Mouse (Mus musculus) yolk sac, embryonic 10.5 days (tissue): ENCODE measurements around the gene Lin28a.

Experiments used
- DNase-seq: peaks from one replicate; pipeline ENCODE4 v3.0.0-alpha.2; 2017; ENCODE audit warnings: low spot score

The Lin28a gene

DNA sequence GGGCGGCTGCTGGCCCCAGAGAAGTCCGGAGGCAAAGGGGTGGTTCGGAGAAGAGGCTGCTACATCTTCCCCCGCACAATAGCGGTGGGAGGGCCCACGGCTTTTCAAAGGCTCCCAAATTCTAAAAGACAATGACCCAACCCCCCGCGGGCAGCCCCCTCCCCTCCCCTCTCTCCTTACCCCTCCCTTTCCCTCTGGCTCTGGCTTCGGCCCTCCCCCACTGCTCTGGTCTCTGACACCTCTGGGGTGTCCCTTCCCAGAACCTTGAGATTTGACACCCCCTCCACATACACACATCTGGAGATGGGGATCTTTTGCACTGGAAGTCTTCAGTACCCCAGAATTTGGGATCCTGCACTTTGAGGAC, at the start of gene Lin28a:
Gene Lin28a (minus strand): TSS at position 63 of the 367 bp plus-strand sequence.
- peak; percentile 89 for DNase-seq

DNA sequence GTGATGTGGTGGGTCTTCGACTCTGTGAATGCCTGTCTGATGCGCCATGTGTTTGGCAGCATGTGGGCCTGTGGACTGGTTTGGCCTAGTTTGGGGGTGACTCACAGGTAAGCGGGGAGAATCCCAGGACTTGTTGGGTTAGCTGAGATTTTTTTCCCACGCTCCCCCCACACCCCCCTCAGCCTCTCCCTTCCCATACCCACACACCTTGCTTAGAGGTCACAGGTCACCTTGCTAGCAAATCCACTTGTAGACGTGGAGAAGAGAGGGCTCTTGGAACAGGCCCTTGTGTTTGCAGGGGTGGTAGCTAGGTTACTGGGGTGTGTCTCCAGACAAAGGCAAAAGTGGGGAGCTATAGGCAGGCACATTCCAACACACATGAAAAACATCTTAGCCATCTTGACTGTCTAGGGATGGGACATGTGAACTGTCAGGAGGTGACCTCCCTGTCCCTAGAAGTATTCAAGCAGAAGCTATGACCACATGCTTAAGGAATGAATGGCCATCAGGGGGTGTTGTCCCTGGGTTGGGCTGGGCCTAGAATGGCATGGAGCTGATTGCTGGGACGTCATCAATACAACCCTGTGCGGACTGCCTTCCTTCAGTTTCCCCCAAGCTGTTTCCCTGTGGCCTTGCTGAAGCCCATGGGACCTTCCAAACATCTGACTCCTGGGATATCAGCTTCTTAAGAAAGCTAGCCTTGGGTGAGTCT, 49.3 kb upstream of the Lin28a start:
- no peak for DNase-seq

DNA sequence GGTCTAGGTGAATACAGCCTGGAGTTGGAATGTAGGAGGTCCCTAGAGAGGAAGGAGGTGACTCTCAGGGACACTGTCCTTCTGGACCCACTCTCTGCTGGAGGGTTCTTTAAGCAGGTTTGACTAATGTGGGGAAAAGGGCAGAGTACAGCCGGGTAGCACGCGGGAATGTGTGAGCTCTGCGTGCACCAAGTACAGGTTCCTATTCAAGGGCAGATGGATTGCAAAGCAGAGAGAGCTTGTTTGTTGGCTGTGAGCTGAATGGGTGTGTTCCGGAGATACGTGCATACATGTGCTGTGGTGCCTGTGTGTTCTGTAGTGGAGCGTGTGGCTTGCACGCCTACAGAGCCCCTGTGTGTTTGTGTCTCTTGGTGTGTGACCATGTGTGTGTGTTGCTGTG, 48.7 kb upstream of the Lin28a start:
- DNase-seq: no peak

DNA sequence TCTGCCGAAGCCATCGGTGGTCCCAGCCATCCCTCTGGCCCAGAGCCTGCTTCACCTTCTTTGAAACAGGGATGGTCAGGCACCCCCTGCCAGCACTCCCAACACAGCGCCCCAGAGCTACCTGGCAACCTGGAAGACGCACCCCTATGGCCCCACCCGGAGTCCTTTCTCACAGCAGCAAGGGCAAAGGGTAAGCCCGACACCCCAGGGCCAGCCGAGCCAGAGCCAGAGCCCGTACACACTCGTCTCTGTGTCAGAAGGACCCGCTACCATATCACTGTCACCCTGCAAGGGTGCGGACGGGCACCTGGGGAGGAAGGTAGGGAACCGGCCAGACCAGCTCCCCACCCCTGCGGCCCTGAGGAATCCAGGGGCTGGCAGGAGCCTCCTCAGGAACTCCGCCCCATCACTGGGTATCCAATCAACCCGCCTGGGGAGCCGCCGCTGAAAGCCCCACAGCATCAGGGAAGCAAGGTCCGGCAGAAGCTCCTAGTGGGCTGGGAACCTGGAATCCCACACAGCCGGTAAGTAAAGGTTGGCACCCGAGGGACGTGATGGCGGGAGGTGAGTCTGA, 46.9 kb upstream of the Lin28a start:
- DNase-seq: no peak

DNA sequence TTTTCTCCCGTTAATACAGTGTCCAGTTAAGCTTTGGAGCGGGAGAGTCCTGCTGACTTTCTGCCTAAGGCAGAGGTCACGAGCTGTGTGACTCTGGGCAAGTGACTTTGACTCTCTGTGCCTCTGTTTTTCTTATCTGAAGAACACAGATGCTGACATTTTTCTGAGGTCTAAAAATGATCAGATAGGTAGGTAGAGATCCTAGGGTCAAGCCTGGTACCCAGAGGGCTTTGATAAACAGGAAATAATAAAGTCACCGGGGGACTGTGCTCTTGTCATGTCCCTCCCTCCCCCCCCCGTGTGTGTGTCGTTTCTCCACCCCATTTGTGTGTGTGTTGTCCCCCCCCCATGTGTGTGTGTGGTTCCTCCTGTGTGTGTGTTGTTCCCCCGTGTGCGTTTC, 43.9 kb upstream of the Lin28a start:
- DNase-seq: no peak

DNA sequence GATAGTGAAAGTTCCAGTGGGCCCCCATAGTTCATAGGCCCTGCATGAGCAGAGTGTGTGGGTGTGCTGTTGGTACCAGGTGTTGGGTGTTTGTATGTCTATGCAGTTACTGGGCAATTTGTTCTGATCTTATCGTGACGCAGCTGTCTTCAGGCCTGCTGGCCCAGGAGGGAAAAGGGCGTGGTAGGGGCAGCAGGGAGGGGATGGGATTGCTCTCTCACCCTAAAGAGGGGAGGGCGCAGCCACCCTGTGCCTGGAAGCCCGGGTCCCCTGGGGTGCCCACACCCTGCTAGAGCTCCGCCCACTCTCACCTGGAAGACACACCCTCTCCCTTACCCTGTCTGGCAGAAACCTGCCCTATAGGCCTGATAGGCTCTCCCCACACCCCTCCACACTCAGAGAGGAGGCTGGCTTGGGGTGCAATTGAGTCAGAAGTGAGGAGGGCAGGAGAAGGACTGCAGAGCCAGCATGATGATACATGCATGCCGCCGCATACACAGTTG, 43.4 kb upstream of the Lin28a start:
- DNase-seq: no peak

DNA sequence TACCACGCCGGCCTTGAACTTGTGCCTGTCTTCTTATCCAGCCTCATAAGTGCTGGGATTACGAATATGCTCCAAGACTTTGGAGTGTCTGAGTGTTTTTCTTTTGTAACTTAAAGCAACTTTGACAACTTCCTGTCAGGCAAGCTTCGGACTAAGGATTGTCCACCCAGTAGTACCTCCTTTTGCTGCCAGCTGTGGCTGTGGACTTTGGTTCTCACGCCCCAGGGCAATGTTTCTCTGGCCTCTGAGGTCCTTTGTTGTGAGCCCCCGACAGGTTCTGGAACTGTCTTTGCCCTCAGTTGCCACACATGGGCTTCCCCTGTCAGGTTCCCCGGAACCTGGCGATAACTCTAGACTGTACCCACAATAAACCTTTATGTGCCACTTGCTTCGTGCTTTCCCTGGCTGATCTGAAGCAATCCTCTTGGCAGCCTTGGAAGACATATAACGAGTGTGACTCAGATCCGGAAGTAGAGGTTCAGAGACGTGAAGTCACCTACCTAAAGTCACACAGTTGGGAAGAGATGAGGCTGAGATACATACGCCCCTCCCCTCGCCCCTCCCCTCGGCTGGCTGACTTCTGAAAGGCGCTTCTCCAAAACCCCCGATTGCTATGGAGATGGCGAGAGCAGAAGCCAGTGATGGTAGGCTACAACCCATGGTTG, 42.7 kb upstream of the Lin28a start:
- no peak for DNase-seq

DNA sequence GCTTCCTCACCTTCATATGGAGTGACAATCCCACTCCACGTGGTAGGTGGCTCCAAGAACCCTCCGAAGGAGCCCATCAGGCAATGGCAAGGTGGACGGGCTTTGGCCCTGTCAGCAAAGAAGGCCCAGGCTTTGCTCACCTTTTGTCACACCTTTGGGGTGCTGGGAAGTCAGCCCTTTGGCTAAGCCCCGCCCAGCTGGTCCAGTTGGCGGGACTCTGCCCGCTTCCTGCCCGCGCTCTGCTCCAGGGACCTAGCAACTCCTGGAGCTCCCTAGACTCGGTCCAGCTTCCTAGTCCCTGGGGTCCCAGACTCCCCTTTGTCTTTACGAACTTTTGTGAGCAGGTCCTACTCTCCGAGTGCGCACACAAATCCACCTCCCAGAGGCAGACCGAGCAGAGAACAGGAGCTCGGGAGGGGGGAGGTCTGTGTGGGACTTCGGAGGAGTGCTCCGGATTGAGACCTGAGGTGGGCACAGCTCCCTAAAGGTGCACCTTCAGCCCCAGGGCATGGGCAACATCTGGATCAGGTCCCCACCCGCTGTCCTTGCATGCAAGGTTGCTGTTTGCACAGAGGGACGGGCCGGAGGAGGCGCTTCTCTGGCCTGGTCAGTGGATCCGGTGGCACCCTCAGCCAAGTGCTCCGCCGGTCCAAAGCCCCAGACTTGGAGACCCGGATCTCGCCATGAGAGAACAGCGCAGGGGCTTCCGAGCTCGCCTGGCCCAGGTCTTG, 41.7 kb upstream of the Lin28a start, which contains the start of gene Crybg2:
Gene Crybg2 (plus strand): TSS at position 681 of the 731 bp plus-strand sequence.
- no peak for DNase-seq

DNA sequence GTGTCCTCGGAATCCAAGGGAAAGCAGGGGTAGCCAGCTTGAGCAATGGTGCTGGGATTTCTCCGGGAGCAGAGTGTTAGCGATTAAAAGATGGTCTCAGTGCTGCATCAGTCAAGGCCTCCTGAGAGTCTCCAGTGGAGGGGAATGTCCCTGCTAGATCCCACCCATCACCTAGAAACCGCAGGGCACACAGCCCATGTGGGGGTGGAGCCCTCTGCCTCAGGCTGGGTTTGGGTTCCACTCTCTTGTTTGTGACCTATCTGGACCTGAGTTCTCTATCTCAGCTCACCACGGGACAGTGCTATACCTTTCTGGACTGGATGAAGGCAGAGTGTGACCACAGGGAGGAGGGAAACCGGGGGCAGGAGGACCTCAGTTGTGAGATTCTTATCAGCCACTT, 40.3 kb upstream of the Lin28a start:
- no peak for DNase-seq

DNA sequence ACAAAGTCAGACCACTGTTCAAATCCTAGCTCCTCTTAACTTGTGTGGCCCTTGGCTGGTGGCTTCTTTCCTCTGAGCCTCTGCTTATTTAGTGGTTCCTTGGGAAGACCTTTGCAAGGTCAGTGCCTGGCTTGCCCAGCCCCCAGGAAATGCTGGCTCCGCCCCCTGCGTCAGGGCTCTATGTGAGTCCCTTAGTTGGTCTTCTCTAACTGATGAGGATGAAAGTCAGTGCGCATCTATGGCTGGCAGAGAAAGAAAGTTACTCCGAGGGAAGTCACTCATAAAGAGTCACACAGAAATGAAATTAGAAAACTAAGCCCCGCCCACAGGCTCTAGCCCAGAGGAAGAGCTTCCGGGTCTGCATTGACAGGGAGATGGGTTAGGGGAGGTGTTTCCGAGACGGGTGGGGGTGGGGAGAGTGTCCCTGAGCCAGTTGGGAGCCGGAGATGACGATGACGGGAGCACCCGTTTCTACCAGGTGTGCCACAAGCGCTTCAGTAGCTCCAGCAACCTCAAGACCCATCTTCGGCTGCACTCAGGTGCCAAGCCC, 39.6 kb upstream of the Lin28a start:
- no peak for DNase-seq

DNA sequence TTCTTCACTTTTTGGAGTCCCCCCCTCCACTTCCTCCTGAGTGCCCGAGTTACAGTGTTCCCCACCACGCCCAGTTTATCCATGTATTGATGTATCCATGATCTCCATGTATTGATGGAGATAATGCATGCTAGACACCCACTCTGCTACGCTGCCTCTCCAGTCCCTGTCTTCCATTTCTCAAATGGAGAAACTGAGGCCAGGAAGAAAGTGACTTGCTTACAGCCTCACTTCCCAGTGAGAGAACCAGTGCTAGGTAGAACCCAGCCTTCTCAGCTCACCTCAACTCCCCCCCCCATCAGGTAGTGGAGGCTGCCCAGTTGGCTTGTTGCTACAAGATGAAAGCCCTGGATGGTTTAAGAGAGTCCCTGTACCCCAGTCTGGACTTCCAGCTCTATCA, 34.9 kb upstream of the Lin28a start, which contains the start of gene Zfp683:
Gene Zfp683 (plus strand): TSS at position 301 of the 400 bp plus-strand sequence.
- DNase-seq: no peak

DNA sequence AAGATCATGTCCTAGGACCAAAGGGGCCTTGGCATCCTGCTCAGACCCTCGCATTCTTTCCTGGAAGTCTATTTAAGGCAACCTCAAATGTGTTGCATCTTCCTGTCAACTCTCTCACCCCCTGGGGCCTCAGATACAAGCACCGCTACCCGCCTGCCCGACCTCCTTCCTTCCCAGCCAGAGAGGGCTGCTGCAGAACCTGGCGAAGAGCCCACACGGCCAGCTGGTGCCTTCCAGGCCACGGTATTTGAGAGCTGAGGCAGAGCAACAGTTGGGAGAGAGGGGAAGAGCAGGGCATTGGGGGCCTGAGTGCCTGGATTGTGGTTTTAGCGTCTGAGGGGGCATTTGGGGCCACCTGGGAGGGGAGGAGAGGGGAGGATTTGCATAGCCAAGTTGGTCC, 33.9 kb upstream of the Lin28a start:
- DNase-seq: no peak

DNA sequence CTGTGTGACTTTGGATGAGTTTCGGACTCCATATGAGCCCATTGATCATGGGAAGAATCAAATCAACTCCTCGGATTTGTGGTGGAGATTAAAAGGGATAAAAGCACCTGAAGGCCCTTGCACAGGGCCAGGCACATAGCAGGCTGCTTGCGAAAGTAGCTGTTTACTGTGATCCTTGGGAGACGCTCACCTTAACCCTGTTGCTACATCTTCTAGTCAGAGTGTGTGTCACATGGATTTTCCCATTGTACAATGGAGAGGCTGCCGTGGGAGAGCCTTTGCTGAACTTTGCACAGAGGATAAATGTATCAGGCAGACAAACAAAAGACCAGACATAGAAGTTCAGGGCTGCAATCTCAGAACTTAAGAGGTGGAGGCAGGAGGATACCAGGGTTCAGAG, 33.3 kb upstream of the Lin28a start:
- DNase-seq: peak; percentile 80

DNA sequence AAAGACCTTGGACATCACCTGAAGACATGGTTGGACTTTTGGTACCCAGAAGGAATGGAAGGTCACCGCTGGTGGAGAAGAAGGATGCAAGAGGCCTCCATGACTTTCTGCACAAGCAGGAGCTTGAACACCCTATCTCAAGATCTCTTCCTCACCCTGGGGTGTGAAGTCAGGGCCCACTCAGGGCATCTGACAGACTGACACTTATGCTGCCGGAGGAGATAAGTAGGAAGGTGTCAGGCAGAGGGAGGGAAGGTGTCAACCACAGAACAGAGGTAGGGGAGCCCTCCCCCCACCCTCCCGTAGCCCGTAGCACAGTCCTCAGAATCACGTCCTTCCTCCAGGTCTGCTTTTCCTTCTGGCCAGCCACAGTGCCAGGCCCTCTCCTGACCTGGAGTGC, 29.0 kb upstream of the Lin28a start:
- no peak for DNase-seq

DNA sequence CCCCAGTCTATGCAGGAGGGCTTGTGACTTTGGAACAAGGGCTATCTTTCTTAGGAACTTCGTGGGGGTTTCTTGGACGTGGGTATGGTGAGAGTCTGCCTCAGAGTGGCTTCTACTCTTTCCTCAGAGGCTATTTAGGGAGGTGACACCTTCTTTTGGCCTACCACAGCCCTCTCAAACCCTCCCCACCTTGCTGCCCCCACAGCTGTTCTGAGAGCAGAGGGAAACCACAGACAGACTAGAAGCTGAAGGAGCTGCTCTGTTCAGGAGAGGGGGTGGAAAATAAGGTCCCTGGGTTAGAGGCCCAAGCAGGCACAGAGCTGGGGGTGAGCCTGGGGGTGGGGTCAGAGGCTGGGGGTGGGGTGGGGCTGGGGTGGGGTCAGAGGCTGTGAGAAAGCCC, 24.4 kb upstream of the Lin28a start:
- DNase-seq: no peak

DNA sequence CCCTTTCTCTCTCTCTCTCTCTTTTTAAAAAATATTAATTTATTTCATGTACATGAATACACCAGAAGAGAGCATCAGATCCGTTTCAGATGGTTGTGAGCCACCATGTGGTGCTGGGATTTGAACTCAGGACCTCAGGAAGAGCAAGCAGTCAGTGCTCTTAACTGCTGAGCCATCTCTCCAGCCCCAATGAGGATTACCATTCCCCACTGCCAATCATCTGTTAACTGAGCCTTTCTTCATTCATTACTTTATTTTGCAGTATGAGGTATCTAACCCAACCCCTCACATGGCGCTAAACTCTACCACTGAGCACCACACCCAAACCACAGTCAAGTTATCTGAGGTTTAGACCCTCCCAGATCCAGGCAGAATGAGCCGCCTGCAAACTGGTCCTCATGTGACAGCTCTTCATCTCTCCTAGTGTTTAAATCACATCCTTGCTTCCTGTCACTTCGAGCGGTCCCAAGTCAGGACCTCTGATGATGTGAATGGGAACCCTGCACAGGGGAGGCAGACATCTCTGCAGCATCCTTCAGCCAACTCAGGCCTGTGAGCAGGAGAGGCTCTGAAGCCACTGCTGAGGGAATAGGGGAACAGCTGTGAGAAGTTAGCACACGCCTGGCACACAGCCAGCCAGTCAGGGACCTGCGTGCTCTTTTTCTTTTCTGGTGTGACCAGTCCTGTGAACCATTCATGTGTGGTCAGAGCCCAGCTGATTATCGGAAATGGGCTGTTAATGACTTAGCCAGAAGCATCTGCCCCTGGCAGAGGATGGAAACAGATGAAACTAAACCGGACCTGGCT, 22.9 kb upstream of the Lin28a start:
- DNase-seq: no peak

DNA sequence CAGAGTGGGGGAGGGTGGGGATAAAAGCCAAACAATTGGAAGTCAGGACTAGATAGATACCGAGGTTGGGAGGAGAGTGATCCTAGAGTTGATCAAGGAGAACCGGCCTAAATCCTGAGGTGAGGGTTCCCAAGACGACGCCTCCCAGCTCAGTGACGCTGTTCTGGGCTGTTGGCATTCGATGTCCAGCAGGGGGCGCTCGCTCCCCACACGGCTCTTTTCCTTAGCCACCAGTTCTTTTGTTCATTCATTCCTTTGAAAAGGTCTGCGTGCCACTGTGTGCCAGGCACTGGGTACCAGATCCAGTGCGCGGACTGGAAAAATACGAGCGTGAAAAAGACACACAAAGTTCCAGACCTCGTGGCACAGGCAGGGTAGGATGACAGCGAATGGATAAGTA, 17.3 kb upstream of the Lin28a start:
- DNase-seq: peak; percentile 68

DNA sequence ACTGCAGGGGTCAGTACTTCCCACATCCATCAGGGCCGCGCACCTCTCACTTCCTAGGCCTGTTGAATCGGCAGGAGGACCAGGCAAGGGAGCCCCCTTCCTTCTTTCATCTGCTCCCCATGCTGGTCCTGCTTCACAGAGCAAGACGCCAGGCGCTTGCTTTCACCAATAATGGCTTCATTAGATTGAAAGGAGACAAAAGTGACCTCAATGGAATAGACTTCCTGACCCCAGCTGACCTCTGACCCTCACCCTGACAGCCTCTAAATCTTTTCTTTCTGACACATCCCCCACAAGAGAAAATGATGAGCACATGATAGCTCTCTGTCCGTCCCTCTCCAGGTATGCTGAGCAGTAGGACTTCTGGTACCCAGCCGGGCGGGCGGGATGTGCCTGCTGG, 7.2 kb upstream of the Lin28a start:
- DNase-seq: peak; percentile 86

DNA sequence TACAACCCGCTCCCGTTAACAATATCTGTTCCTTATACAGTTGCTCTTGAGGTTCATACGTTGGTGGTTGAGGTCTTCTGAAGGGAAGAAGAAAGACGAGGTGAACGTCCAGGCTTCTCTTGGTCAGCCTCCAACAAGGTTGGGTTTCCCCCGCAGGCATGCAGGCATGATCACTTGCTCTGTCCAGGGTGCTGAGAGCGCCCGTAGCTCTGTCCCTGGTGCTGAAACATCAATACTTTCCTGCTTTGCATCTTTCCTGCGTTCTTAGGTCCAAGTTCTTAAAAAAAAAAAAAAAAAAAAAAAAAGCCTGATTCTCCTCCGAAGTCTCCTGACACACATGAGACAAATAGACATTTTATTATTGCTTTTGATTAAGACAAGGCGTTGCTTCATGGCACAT, 2.0 kb upstream of the Lin28a start:
- DNase-seq: peak; percentile 75

DNA sequence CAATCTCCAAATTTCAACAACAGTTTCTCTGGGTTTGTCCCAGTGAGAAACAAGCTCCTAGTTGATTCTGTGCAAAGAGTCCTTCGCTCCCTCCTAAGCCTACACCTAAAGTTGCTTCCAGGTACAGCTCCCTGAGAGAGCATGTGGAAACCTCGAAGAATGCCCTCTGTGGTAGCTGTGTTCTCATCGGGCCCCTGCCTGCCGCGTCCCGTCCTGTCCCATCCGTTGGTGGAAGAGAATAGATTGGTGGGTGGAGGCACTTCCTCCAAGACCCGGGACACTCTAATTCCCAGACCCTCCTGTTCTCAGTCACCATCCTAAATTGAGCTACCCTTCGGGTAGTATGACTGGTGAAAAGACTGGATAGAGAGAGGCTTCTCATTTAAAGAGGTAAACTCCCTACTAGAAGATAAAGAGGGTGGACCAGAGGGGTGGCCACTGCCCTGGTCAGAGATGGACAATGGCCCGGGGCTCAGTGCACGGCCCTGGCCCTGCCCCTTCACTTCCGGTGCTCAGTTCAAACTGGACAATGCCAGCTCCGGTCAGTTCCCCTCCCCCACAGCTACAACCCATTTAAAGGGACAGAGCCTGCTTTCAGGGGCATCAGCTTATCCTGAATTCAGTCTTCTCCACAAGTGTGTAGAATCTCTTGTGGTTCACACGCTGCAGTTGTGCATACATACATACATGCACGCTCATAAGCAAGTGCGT, 1.2 kb upstream of the Lin28a start:
- peak; percentile 87 for DNase-seq

DNA sequence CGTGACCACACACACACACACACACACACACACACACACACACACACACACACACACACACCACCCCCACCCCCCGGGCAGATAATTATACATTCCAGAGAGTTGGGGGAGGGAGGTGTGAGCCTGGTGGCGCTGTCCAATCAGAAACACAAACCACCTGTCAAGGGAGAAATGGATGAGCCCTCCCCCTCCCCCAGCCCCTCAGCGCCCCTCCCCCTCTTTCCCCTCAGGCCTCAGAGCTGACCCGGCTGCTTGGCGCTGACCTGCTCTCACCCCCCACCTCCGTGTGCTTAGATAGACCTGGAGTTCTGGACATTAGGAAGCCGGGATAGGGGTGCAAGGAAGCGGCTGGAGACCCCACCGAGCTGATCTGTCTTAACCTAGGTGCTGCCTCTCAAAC, 569 bp upstream of the Lin28a start:
- peak; percentile 96 for DNase-seq
